Mouse (Mus musculus) liver, embryonic 12.5 days (tissue): ENCODE data around the gene Zfp143. TPM values are rescaled to one million over a fixed set of nuclear protein-coding genes. Genes with fewer than 3 reads are reported as not detected.

Source experiments
- polyA plus RNA-seq: library from polyadenylated mRNA; unstranded; fragments of >200 nt; fragmentation: Nextera tagmentation; extraction: Ambion mirVana; gene quantifications from 2 replicates; pipeline ENCODE4 v1.2.1, GENCODE M21; 2016

The Zfp143 gene
- polyA plus RNA-seq, 1 experiment from 2014 or later = 14.2 TPM

Other genes starting within 250 kb of the Zfp143 start
- gene Scube2, start 195.5 kb upstream of the Zfp143 start, polyA plus RNA-seq = 0.04 and 0.19 TPM in 2 replicates
- 13.3 and 14.8 TPM in 2 replicates for gene Dennd5a, start 100.7 kb upstream of the Zfp143 start, polyA plus RNA-seq
- 47.3 and 47.4 TPM in 2 replicates for gene Tmem41b, start 74.3 kb upstream of the Zfp143 start, polyA plus RNA-seq
- 35.8 and 35.9 TPM in 2 replicates for gene Ipo7, start 42.9 kb upstream of the Zfp143 start, polyA plus RNA-seq
- gene Wee1, start 60.8 kb downstream of the Zfp143 start, polyA plus RNA-seq = 23.6 and 24.9 TPM in 2 replicates
- gene Swap70, start 160.5 kb downstream of the Zfp143 start, polyA plus RNA-seq = 17.4 and 17.7 TPM in 2 replicates